Mouse (Mus musculus): Measurements from ENCODE around the gene Pmepa1.

GRCm38 (mm10) chr2:173248822-173249221 is 27.5 kb downstream of the Pmepa1 start:
- TF ChIP-seq CTCF (IDR thresholded peaks at IDR 0.05; ENCODE audit: low read depth, low read length) (no peak), EP300 (IDR thresholded peaks at IDR 0.05; ENCODE audit: insufficient read depth, low read depth, low read length) (no peak)
